Mouse (Mus musculus): ENCODE results near the gene Flnb. TPM values are rescaled to one million over a fixed set of nuclear protein-coding genes. Genes with fewer than 3 reads are reported as not detected.
A peak's percentile ranks its signal among the peaks of the same experiment; 100 is the strongest.

Flnb gene
- polyA plus RNA-seq, 1 experiment: 6.5 TPM

DNA sequence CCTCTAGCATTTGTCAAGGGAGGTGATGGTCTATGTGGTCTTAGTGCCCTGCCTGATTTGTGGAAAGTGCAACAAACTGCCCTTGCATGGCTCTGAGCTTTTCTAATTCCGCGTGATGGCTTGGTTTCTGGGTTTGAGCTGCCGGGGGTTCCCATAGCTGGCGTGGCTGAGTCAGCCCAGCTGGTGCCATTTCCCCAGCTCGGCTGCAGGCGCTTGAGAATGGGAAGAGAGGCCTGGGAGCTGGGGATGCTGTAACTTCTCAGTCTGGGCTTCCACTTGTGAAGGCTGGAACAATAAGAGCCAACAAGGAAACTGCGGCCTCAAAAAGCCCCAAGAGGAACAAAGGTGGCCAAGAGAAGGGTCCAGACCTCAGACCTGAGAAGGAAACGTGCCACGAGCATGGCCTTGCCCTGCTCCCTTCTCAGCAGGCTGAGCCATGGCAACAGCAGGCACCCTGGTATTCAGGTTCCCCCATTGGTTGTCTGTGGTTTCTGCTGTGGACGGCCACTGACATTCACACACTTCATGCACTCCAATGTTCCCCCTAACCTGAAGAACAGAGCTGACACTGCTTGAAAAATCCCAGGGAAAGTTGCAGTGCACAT is 154.2 kb downstream of the Flnb start:
- Histone ChIP-seq H3K4me3 (ENCODE audit: insufficient read depth, low read length) (no peak overlapping the region), H3K27ac (ENCODE audit: insufficient read depth, low read depth, low read length) (no peak overlapping the region), H3K4me1 (ENCODE audit: control insufficient read depth, insufficient read depth, low read length) (peaks cover 6% of the 10 kb centered on the region)
- TF ChIP-seq POLR2A (IDR thresholded peaks at IDR 0.05; ENCODE audit: borderline replicate concordance, low read depth, low read length) (no peak), CTCF (IDR thresholded peaks at IDR 0.05; ENCODE audit: low read depth, low read length) (no peak)

DNA sequence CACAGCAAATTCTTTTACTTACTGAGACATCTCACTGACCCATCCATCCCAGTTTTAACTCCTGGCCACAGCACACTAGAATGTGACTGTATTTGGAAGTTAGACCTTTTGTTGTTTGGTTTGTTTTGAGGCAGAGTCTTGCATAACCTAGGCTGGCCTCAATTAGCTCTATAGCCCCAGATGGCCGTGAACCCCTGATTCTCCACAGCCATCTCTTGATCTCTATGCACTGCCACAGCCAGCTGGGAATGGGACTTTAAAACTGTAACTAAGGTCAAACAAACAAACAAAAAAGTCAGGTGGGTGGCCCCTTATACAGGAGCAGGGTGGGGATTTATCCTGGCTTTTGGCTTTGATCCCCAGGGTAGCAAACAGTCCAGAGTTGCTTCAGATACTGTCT is 156.9 kb downstream of the Flnb start:
- H3K4me1 ChIP-seq (ENCODE audit: control insufficient read depth, insufficient read depth, low read length): peaks cover 23% of the 10 kb centered on the region
- no peak overlapping the region for H3K27ac ChIP-seq (ENCODE audit: insufficient read depth, low read depth, low read length)
- H3K4me3 ChIP-seq (ENCODE audit: insufficient read depth, low read length): no peak overlapping the region
- TF ChIP-seq POLR2A (IDR thresholded peaks at IDR 0.05; ENCODE audit: borderline replicate concordance, low read depth, low read length) (no peak), CTCF (IDR thresholded peaks at IDR 0.05; ENCODE audit: low read depth, low read length) (no peak)

DNA sequence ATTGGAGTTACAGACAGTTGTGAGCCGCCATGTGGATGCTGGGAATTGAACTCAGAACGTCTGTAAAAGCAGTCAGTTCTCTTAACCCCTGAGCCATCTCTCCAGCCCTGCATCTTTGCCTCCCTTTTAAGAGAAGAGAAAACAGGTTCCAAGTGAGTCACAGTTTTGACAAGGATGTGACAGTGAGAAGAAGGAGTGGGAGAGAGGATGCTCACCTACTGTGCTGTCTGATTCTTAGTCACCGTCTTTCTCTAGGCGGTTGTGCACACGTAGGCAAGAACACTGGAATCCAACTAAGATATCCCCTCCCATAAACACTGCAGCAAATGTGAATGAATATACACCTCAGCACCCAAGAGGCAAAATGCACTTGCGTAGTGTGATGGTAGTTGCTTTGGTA is 157.4 kb downstream of the Flnb start:
- TF ChIP-seq POLR2A (IDR thresholded peaks at IDR 0.05; ENCODE audit: borderline replicate concordance, low read depth, low read length) (no peak), CTCF (IDR thresholded peaks at IDR 0.05; ENCODE audit: low read depth, low read length) (no peak)
- Histone ChIP-seq H3K4me1 (ENCODE audit: control insufficient read depth, insufficient read depth, low read length) (peaks cover 23% of the 10 kb centered on the region), H3K27ac (ENCODE audit: insufficient read depth, low read depth, low read length) (no peak overlapping the region), H3K4me3 (ENCODE audit: insufficient read depth, low read length) (no peak overlapping the region)

DNA sequence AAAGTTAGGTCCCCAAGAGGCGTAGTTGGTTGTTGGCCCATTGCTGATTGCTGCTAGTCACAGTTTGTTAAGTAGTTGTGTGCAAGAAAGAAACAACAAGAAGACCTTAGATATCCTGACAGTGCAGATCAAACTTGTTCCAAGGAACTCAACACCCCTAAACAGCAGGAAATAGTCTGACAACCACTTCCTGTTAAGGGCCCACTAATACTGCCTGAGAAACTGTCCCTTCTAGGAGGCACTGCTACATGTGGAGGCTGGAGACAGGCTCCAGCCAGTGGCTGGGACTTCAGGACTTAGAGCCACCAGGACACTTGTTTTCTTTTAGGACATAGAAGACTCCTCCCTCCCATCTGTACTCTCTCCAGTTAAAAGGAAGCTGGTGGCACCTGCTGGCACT is 159.7 kb downstream of the Flnb start:
- TF ChIP-seq POLR2A (IDR thresholded peaks at IDR 0.05; ENCODE audit: borderline replicate concordance, low read depth, low read length) (no peak), CTCF (IDR thresholded peaks at IDR 0.05; ENCODE audit: low read depth, low read length) (no peak)
- Histone ChIP-seq H3K27ac (ENCODE audit: insufficient read depth, low read depth, low read length) (peak overlapping the region; percentile 17; the same call in 1 of the 2 replicates), H3K4me1 (ENCODE audit: control insufficient read depth, insufficient read depth, low read length) (peaks cover 27% of the 10 kb centered on the region), H3K4me3 (ENCODE audit: insufficient read depth, low read length) (no peak overlapping the region)

DNA sequence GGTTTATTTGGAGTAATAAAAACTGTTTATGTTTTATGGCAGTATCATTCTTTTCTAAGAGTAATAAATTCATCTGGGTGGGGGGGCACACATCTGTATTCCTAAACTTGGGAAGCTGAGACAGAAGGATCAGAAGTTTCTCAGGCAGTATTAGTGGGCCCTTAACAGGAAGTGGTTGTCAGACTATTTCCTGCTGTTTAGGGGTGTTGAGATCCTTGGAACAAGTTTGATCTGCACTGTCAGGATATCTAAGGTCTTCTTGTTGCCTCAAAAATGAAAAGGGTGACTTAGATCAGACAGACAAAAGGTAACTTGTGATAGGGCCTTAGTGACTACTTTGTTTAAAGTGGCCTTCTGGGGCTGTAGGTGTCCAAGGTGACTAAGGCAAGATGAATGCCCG is 160.4 kb downstream of the Flnb start:
- TF ChIP-seq CTCF (IDR thresholded peaks at IDR 0.05; ENCODE audit: low read depth, low read length) (no peak), POLR2A (IDR thresholded peaks at IDR 0.05; ENCODE audit: borderline replicate concordance, low read depth, low read length) (no peak)
- no peak overlapping the region for H3K27ac ChIP-seq (ENCODE audit: insufficient read depth, low read depth, low read length)
- H3K4me3 ChIP-seq (ENCODE audit: insufficient read depth, low read length): no peak overlapping the region
- peaks cover 27% of the 10 kb centered on the region for H3K4me1 ChIP-seq (ENCODE audit: control insufficient read depth, insufficient read depth, low read length)

DNA sequence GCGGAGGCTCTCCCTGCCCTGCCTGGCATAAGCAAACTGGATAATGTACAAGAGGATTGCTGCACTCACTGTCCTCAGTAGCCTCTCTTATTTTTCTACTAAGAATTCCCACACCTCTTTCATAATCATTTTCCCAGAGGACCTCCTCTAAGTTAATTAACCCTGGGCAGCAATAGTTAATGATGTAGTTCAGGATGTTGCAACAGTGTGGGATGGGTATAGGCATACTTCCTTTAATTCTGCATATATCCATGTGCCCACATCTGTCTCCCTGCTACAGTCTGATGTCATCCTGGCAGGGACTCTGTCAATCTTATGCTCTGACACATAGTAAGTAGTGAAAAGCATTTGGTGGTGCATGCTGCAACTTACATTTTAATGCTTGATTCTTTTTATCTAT is 163.5 kb downstream of the Flnb start:
- TF ChIP-seq POLR2A (IDR thresholded peaks at IDR 0.05; ENCODE audit: borderline replicate concordance, low read depth, low read length): no peak
- no peak for TF ChIP-seq CTCF (IDR thresholded peaks at IDR 0.05; ENCODE audit: low read depth, low read length)
- H3K27ac ChIP-seq (ENCODE audit: insufficient read depth, low read depth, low read length): no peak overlapping the region

DNA sequence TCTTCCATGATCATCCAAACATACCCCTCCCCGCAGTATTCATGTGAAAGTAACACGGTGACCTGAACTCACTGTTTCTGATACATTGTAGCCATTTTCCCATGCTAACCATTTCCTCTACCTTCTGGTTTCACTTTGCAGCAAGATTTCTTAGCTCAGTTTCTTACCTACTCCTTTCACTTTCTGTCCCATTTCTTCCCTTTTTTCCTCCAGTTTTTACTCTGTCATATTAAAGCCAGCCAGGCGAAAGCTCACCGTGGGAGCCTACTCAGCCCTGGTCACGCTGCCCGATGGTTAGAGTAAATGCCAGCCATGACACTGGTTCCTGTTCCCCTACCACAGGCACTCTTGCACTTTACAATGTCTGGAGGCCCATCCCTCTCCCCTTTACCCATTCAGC is 169.2 kb downstream of the Flnb start:
- no peak overlapping the region for H3K4me3 ChIP-seq (ENCODE audit: insufficient read depth, low read length)
- TF ChIP-seq CTCF (IDR thresholded peaks at IDR 0.05; ENCODE audit: low read depth, low read length) (no peak), POLR2A (IDR thresholded peaks at IDR 0.05; ENCODE audit: borderline replicate concordance, low read depth, low read length) (no peak)
- no peak overlapping the region for H3K27ac ChIP-seq (ENCODE audit: insufficient read depth, low read depth, low read length)
- peaks cover 14% of the 10 kb centered on the region for H3K4me1 ChIP-seq (ENCODE audit: control insufficient read depth, insufficient read depth, low read length)

More for the DNA sequence above, 163.5 kb downstream of the Flnb start:
- Histone ChIP-seq H3K4me3 (ENCODE audit: insufficient read depth, low read length) (no peak overlapping the region), H3K4me1 (ENCODE audit: control insufficient read depth, insufficient read depth, low read length) (peaks cover 27% of the 10 kb centered on the region)

DNA sequence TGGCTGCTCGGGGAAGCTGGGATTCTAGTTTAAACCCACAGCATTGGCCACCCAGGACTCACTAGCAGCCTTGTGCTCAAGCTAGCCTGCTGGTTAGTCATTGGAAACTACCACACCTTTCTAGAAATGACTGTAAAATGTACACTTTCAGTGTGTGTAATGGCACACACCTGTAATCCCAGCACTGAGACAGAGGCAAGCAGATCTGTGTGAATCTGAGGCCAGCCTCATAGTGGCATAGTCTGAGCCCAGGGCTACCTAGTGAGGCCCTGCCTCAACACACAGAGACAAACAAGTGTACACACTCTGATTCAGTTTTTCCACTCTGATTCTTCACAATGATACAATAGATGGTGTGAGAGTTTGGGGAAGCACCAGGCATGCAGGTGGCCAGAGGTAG is 171.6 kb downstream of the Flnb start:
- Histone ChIP-seq H3K4me1 (ENCODE audit: control insufficient read depth, insufficient read depth, low read length) (peaks cover 14% of the 10 kb centered on the region), H3K27ac (ENCODE audit: insufficient read depth, low read depth, low read length) (no peak overlapping the region), H3K4me3 (ENCODE audit: insufficient read depth, low read length) (no peak overlapping the region)
- TF ChIP-seq POLR2A (IDR thresholded peaks at IDR 0.05; ENCODE audit: borderline replicate concordance, low read depth, low read length) (no peak), CTCF (IDR thresholded peaks at IDR 0.05; ENCODE audit: low read depth, low read length) (no peak)

DNA sequence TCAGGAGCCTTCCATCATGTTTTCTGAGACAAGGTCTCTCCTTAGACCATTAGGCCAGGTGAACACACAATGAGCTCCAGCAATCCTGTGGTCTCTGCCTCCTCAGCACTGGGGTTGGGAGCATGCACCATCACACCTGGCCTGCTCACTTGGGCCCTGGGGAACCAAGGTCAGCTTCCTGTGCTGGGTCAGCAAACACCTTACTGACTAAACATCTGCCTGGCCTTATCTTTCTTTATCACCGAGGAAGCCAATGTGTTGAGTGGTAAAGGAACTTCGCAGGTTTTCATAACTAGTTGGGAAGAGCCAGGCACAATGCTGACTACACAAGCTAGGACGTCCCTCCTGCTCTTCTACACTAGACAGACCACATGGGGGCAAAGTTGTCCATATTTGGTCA is 172.2 kb downstream of the Flnb start:
- Histone ChIP-seq H3K4me1 (ENCODE audit: control insufficient read depth, insufficient read depth, low read length) (peaks cover 14% of the 10 kb centered on the region), H3K27ac (ENCODE audit: insufficient read depth, low read depth, low read length) (no peak overlapping the region), H3K4me3 (ENCODE audit: insufficient read depth, low read length) (no peak overlapping the region)
- TF ChIP-seq CTCF (IDR thresholded peaks at IDR 0.05; ENCODE audit: low read depth, low read length) (no peak), POLR2A (IDR thresholded peaks at IDR 0.05; ENCODE audit: borderline replicate concordance, low read depth, low read length) (no peak)

DNA sequence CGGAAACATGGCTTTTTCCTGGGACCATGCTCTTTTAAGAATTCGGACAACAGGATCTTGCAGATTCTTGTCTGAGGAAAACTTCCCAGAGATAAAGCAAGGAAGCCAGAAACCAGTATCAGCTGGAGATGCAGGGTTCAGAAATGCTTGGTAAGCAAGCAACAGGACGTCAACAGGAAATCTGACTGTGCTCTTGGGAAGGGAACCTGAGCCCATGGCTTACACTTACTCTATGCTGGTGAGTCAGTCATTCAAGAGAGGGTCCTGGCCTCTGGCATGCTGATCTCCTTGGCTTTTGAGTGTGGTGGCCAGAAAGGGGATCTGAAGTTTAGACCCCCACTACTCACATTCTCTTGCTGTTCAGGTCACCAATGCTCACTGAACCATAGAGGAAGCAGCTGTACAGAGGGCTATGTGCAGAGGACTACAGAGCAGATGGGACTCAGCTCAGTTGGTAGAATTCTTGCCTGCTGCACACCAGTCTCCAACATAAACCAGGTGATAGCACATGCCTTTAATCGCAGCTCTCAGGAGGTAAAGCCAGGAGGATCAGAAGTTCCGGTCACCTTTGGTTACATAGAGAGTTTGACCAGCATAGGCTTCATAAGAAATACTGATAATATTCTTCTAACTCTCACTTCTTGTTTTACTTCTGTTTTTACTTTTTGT is 173.5 kb downstream of the Flnb start:
- TF ChIP-seq CTCF (IDR thresholded peaks at IDR 0.05; ENCODE audit: low read depth, low read length) (no peak), POLR2A (IDR thresholded peaks at IDR 0.05; ENCODE audit: borderline replicate concordance, low read depth, low read length) (no peak)
- Histone ChIP-seq H3K27ac (ENCODE audit: insufficient read depth, low read depth, low read length) (no peak overlapping the region), H3K4me3 (ENCODE audit: insufficient read depth, low read length) (no peak overlapping the region), H3K4me1 (ENCODE audit: control insufficient read depth, insufficient read depth, low read length) (peaks cover 14% of the 10 kb centered on the region)

Data from bone marrow macrophage, adult 2 months (primary cell).